36 mouse cellular contexts compared by ENCODE assay signal in the genomic region with DNA sequence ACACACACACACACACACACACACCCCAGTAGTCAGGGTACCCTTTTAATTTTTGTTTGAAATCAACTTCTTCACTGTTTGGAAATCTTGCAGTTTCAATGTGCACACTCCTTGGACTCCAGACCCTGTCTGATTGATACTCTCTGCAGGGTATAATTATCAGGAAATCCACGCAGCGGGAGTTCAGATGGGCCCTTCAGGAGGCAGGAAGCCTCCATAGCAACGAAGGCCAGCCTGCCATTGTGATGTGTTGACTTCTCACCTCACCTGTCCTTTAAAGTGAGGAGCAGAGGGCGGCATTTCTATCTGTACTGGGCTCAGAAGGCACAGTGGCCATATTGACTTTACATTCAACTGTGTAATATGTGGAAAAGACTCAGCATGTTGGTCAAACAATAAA. TPM values are rescaled to one million over a fixed set of nuclear protein-coding genes. Genes with fewer than 3 reads are reported as not detected.
"Had no signal": no experiment of that assay in that cellular context is flagged by ENCODE, and none has a peak within 500 bp of the region (broad histone marks: within the 10 kb centered on the region; RNA-seq: fewer than 3 reads in every experiment).

No protein-coding gene starts in this region.

- ATAC-seq: liver, embryonic 12.5 days; liver, postnatal 0 days; lung, postnatal 0 days; midbrain, embryonic 13.5 days; midbrain, embryonic 15.5 days; midbrain, embryonic 16.5 days had no signal

- H3K4me2 ChIP-seq: limb, embryonic 12.5 days; limb, embryonic 13.5 days; limb, embryonic 15.5 days; liver, embryonic 11.5 days; liver, embryonic 12.5 days; liver, embryonic 13.5 days; liver, embryonic 15.5 days; lung, embryonic 14.5 days; lung, embryonic 15.5 days; midbrain, embryonic 12.5 days; midbrain, embryonic 13.5 days; midbrain, embryonic 15.5 days had no signal

- H3K27ac ChIP-seq: limb, embryonic 10.5 days; limb, embryonic 12.5 days; limb, embryonic 13.5 days; limb, embryonic 15.5 days; liver, embryonic 12.5 days; liver, embryonic 13.5 days; liver, embryonic 14.5 days; liver, embryonic 15.5 days; lung, embryonic 15.5 days; macrophage; midbrain, embryonic 10.5 days; midbrain, embryonic 12.5 days; midbrain, embryonic 13.5 days; midbrain, embryonic 15.5 days had no signal

- H3K4me3 ChIP-seq: limb, embryonic 10.5 days; limb, embryonic 12.5 days; limb, embryonic 13.5 days; limb, embryonic 15.5 days; liver, embryonic 12.5 days; liver, embryonic 13.5 days; liver, embryonic 15.5 days; lung, embryonic 15.5 days; megakaryocyte, embryonic 14.5 days; midbrain, embryonic 10.5 days; midbrain, embryonic 12.5 days; midbrain, embryonic 13.5 days; midbrain, embryonic 15.5 days; myocyte had no signal

- H3K27me3 ChIP-seq: limb, embryonic 12.5 days; limb, embryonic 13.5 days; limb, embryonic 15.5 days; liver, embryonic 12.5 days; liver, embryonic 13.5 days; liver, embryonic 15.5 days; lung, embryonic 15.5 days; midbrain, embryonic 12.5 days; midbrain, embryonic 13.5 days; midbrain, embryonic 15.5 days had no signal

- H3K36me3 ChIP-seq: midbrain, embryonic 15.5 days had no signal

- DNase-seq: left cerebral cortex, postnatal 4 days; liver; liver, embryonic 13.5 days; liver, postnatal 0 days; lung, adult 18-20 months; lung, adult 2 months; lung, embryonic 14.5 days; lung, postnatal 10 days; lung, postnatal 14 days; lung, postnatal 36 days; lung, postnatal 4 days; midbrain, embryonic 14.5 days had no signal

- H3K9ac ChIP-seq: limb, embryonic 12.5 days; limb, embryonic 13.5 days; limb, embryonic 15.5 days; liver, embryonic 12.5 days; liver, embryonic 13.5 days; liver, embryonic 14.5 days; liver, embryonic 15.5 days; liver, postnatal 0 days; lung, embryonic 14.5 days; lung, embryonic 15.5 days; midbrain, embryonic 12.5 days; midbrain, embryonic 13.5 days; midbrain, embryonic 15.5 days had no signal

- H3K9me3 ChIP-seq: limb, embryonic 10.5 days; limb, embryonic 12.5 days; limb, embryonic 13.5 days; limb, embryonic 15.5 days; liver, embryonic 12.5 days; liver, embryonic 13.5 days; liver, embryonic 15.5 days; lung, embryonic 15.5 days; megakaryocyte, embryonic 14.5 days; midbrain, embryonic 10.5 days; midbrain, embryonic 12.5 days; midbrain, embryonic 13.5 days; midbrain, embryonic 15.5 days had no signal

RNA-seq across cellular contexts. Expression of gene Gm20425, which starts 45.3 kb away (rescaled TPM):
- total RNA-seq: megakaryocyte progenitor cell, adult 5-6 weeks; megakaryocyte-erythroid progenitor cell, adult 5-6 weeks; midbrain, postnatal 0 days; monocyte, adult 5-6 weeks had no signal
- polyA plus RNA-seq: limb, embryonic 10.5 days; limb, embryonic 11.5 days; liver, embryonic 11.5 days; lung, embryonic 14.5 days; midbrain, embryonic 10.5 days; midbrain, embryonic 13.5 days; midbrain, embryonic 15.5 days; myocyte; neural tube, embryonic 11.5 days had no signal

RNA-seq across cellular contexts. Expression of gene Trf, which starts 45.4 kb away (rescaled TPM):
- polyA plus RNA-seq: myocyte had no signal
